Mouse (Mus musculus) megakaryocyte, embryonic 14.5 days (primary cell): Measurements from ENCODE around the gene Txn2.

Experiments
- FLI1 ChIP-seq: IDR thresholded peaks from 2 replicates; pipeline ENCODE4 v1.6.1; 2012; ENCODE audit warnings: low read length, inconsistent platforms, mixed read lengths
- GATA1 ChIP-seq: IDR thresholded peaks from 3 replicates; pipeline ENCODE4 v1.6.1; 2012; ENCODE audit warnings: mixed read lengths, low read length, inconsistent platforms, borderline replicate concordance

DNA sequence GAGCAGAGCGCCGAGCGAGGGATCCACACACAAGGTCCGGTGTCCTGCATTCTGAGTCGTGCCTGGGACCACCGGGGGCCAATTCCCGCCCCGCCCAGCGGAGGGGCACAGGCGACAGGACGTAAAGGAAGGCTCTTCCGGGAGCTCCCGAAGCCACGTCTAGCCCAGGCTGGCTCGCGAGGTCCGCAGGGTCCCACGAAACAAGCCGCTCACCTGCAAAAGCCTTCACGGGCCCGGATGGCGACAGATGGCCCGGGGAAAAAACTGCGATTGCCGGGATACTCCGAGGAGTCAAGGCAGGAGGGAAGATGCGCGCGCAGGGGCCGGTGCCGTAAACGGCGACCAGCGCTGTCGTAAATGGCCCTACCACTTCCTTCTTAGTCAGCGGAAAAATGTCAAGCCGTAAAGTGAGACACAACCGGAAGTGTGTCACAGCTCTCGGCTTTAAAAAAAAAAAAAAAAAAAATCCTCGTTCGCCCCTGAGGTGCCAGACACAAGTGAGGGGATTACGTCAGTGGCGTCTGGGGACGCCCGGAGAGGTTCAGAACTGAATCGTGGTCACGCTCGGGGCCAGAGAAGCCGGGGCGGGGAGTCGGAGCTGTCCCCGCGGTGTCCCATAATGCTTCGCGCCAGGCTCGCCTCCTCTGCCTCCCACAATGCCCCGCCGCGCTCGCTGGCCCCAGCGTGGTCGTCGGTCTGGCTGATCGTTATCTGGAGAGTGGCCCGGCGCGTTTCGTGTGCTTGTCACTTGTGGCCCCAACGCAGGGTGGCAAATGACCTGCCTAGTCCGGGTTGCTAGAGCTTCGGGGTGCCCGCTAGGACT is 41.9 kb upstream of the Txn2 start, which contains the start of gene Eif3d:
- 0 out of 3 replicates have a peak, but pooled peaks have one; percentile 43 for TF ChIP-seq GATA1
- TF ChIP-seq FLI1, result peak; percentile 53; the same call in 1 of the 2 replicates
